Mouse (Mus musculus): ENCODE data around the gene Ninj1.

DNA sequence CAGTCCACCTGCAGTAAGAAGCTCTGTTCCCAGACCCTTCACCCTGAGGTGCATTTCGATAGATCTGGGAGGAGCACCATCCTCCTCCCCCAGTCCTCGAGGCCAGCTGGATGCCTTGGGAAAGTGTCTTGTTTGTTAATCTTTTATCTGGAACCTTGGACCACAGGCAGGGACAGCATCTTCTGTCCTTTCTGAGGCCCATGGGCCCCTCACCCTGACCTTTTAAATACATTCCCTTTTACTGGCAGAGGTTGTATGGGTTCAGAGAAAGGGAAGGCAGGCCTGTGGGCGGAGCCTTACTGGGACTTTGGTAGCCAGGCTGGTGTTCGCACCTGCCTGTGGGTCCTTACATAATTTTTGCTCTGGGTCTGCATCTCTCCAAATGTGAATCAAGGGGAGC, 58.0 kb downstream of the Ninj1 start:
- TF ChIP-seq USF1 (IDR thresholded peaks at IDR 0.05; ENCODE audit: low read depth) (no peak), MAX (IDR thresholded peaks at IDR 0.05; ENCODE audit: low read depth) (no peak), POLR2A (IDR thresholded peaks at IDR 0.05; ENCODE audit: insufficient read length, low read depth) (no peak)
